Mouse (Mus musculus): Measurements from ENCODE around the gene Capn7. TPM values are rescaled to one million over a fixed set of nuclear protein-coding genes. Genes with fewer than 3 reads are reported as not detected.

The Capn7 gene
- total and polyA plus RNA-seq, 3 experiments: 27.9 to 45.0 (median 33.3) TPM

- DNase-seq (ENCODE audit: extremely low read depth): peak; percentile 63
- H3K4me3 ChIP-seq (replicated peaks in 1 of 3; ENCODE audit: low read depth in 2 of 3, low read length in 2 of 3, poor library complexity in 1 of 3): no peak overlapping the region
- H3K27me3 ChIP-seq (replicated peaks): no peaks in the 10 kb centered on the region
- TF ChIP-seq USF1 (IDR thresholded peaks at IDR 0.05; ENCODE audit: low read depth, low read length) (no peak), MXI1 (IDR thresholded peaks at IDR 0.05; ENCODE audit: low read depth, low read length) (0 out of 2 replicates have a peak, but pooled peaks have one; percentile 29), IRF4 (IDR thresholded peaks at IDR 0.05; ENCODE audit: low read depth, low read length) (0 out of 2 replicates have a peak, but pooled peaks have one; percentile 24), CHD2 (IDR thresholded peaks at IDR 0.05; ENCODE audit: low read length) (0 out of 2 replicates have a peak, but pooled peaks have one; percentile 21)
- no peaks in the 10 kb centered on the region for H3K79me2 ChIP-seq (replicated peaks; ENCODE audit: control insufficient read depth, extremely low read depth, insufficient read depth, poor library complexity, severe bottlenecking)
- H3K36me3 ChIP-seq (replicated peaks in 1 of 2; ENCODE audit: control insufficient read depth in 1 of 2, insufficient read depth in 1 of 2, low read length in 1 of 2): peaks cover 43 to 86% of the 10 kb centered on the region in 2 experiments
- dilution Hi-C loops (cut with MboI; ENCODE audit: extremely low pct_ligation_motif_present, extremely low pct_unique_long_range_greater_than_20kb, low sequenced_read_pairs): loop anchor here (25.0 kb wide), 1 partner anchor 94 kb away; no protein-coding TSS in a partner anchor
- H3K4me1 ChIP-seq (ENCODE audit: control insufficient read depth in 1 of 2, insufficient read depth in 2 of 2): peaks cover 0 to 18% of the 10 kb centered on the region in 2 experiments; a peak in 1 of 4 replicates
- in situ Hi-C loops (cut with MboI; ENCODE audit: low pct_ligation_motif_present, low pct_unique_long_range_greater_than_20kb, low sequenced_read_pairs): no loop called here
- no peak overlapping the region; the same call in 1 of the 2 replicates for H3K4me2 ChIP-seq (ENCODE audit: insufficient read depth, low read depth, poor library complexity, severe bottlenecking)
- H3K9ac ChIP-seq (ENCODE audit: insufficient read depth, low read depth): no peak overlapping the region
- peaks cover 3% of the 10 kb centered on the region for H3K9me3 ChIP-seq (replicated peaks; ENCODE audit: low read length)
- no peak overlapping the region for H3K27ac ChIP-seq (ENCODE audit: insufficient read depth, low read depth)
Measured at GRCm38 (mm10) chr14:31367951-31368350, 31.5 kb downstream of the Capn7 start.

- in situ Hi-C loops (cut with MboI; ENCODE audit: low pct_ligation_motif_present, low pct_unique_long_range_greater_than_20kb, low sequenced_read_pairs): no loop called here
Measured at GRCm38 (mm10) chr14:31369377-31369776, 32.9 kb downstream of the Capn7 start.

GRCm38 (mm10) chr14:31374390-31374789 is 38.0 kb downstream of the Capn7 start:
- peaks cover 0 to 55% of the 10 kb centered on the region in 2 experiments; a peak in 2 of 4 replicates for H3K4me1 ChIP-seq (ENCODE audit: control insufficient read depth in 1 of 2, insufficient read depth in 2 of 2)
- H3K9ac ChIP-seq (ENCODE audit: insufficient read depth, low read depth): no peak overlapping the region
- no peak overlapping the region for H3K4me2 ChIP-seq (ENCODE audit: insufficient read depth, low read depth, poor library complexity, severe bottlenecking)
- H3K79me2 ChIP-seq (replicated peaks; ENCODE audit: control insufficient read depth, extremely low read depth, insufficient read depth, poor library complexity, severe bottlenecking): no peaks in the 10 kb centered on the region
- no peak for DNase-seq (ENCODE audit: extremely low read depth)
- dilution Hi-C loops (cut with MboI; ENCODE audit: extremely low pct_ligation_motif_present, extremely low pct_unique_long_range_greater_than_20kb, low sequenced_read_pairs): loop anchor here (25.0 kb wide), 1 partner anchor 88 kb away; no protein-coding TSS in a partner anchor
- no peak for TF ChIP-seq BHLHE40 (IDR thresholded peaks at IDR 0.05; ENCODE audit: low read depth, low read length)
- TF ChIP-seq EP300 (IDR thresholded peaks at IDR 0.05; ENCODE audit: low read length): no peak
- TF ChIP-seq HCFC1 (IDR thresholded peaks at IDR 0.05; ENCODE audit: low read depth, low read length): no peak
- TF ChIP-seq USF2 (conservative IDR thresholded peaks at IDR 0.05; ENCODE audit: low read depth, low read length): no peak
- no peak for TF ChIP-seq ELF1 (IDR thresholded peaks at IDR 0.05; ENCODE audit: low read depth, low read length)
- no peak for TF ChIP-seq MAX (IDR thresholded peaks at IDR 0.05; ENCODE audit: low read length)
- TF ChIP-seq MEF2A (IDR thresholded peaks at IDR 0.05; ENCODE audit: borderline replicate concordance, low read depth, low read length): no peak
- no peak for TF ChIP-seq GABPA (IDR thresholded peaks at IDR 0.05; ENCODE audit: insufficient replicate concordance, low read depth, low read length)
- TF ChIP-seq JUND (conservative IDR thresholded peaks at IDR 0.05; ENCODE audit: low read depth, low read length): no peak
- TF ChIP-seq JUN (IDR thresholded peaks at IDR 0.05; ENCODE audit: insufficient read depth, low read depth, low read length): no peak
- no peak for TF ChIP-seq CHD1 (IDR thresholded peaks at IDR 0.05; ENCODE audit: low read depth, low read length)
- no peak for TF ChIP-seq SMC3 (IDR thresholded peaks at IDR 0.05; ENCODE audit: low read depth, low read length)
- TF ChIP-seq SIN3A (IDR thresholded peaks at IDR 0.05; ENCODE audit: low read length): no peak
- TF ChIP-seq ZKSCAN1 (IDR thresholded peaks at IDR 0.05; ENCODE audit: borderline replicate concordance, low read depth, low read length): no peak
- TF ChIP-seq MYC (IDR thresholded peaks at IDR 0.05; ENCODE audit: low read depth, low read length): no peak
- TF ChIP-seq CHD2 (IDR thresholded peaks at IDR 0.05; ENCODE audit: low read length): no peak
- TF ChIP-seq PAX5 (IDR thresholded peaks at IDR 0.05; ENCODE audit: low read length): no peak
- no peak overlapping the region for H3K4me3 ChIP-seq (replicated peaks in 1 of 3; ENCODE audit: low read depth in 2 of 3, low read length in 2 of 3, poor library complexity in 1 of 3)
- no peaks in the 10 kb centered on the region for H3K27me3 ChIP-seq (replicated peaks)
- no peak overlapping the region for H3K27ac ChIP-seq (ENCODE audit: insufficient read depth, low read depth)
- H3K36me3 ChIP-seq (replicated peaks in 1 of 2; ENCODE audit: control insufficient read depth in 1 of 2, insufficient read depth in 1 of 2, low read length in 1 of 2): peaks cover 83 to 98% of the 10 kb centered on the region in 2 experiments
- in situ Hi-C loops (cut with MboI; ENCODE audit: low pct_ligation_motif_present, low pct_unique_long_range_greater_than_20kb, low sequenced_read_pairs): no loop called here
- no peaks in the 10 kb centered on the region for H3K9me3 ChIP-seq (replicated peaks; ENCODE audit: low read length)

More at GRCm38 (mm10) chr14:31369377-31369776, 32.9 kb downstream of the Capn7 start:
- no peaks in the 10 kb centered on the region for H3K9me3 ChIP-seq (replicated peaks; ENCODE audit: low read length)
- H3K4me3 ChIP-seq (replicated peaks in 1 of 3; ENCODE audit: low read depth in 2 of 3, low read length in 2 of 3, poor library complexity in 1 of 3): no peak overlapping the region
- peaks cover 0 to 22% of the 10 kb centered on the region in 2 experiments; a peak in 1 of 4 replicates for H3K4me1 ChIP-seq (ENCODE audit: control insufficient read depth in 1 of 2, insufficient read depth in 2 of 2)
- no peak overlapping the region for H3K27ac ChIP-seq (ENCODE audit: insufficient read depth, low read depth)
- dilution Hi-C loops (cut with MboI; ENCODE audit: extremely low pct_ligation_motif_present, extremely low pct_unique_long_range_greater_than_20kb, low sequenced_read_pairs): loop anchor here (25.0 kb wide), 1 partner anchor 93 kb away; no protein-coding TSS in a partner anchor
- H3K79me2 ChIP-seq (replicated peaks; ENCODE audit: control insufficient read depth, extremely low read depth, insufficient read depth, poor library complexity, severe bottlenecking): no peaks in the 10 kb centered on the region
- H3K4me2 ChIP-seq (ENCODE audit: insufficient read depth, low read depth, poor library complexity, severe bottlenecking): no peak overlapping the region
- TF ChIP-seq USF2 (conservative IDR thresholded peaks at IDR 0.05; ENCODE audit: low read depth, low read length) (no peak), USF1 (IDR thresholded peaks at IDR 0.05; ENCODE audit: low read depth, low read length) (no peak), TCF12 (IDR thresholded peaks at IDR 0.05; ENCODE audit: low read depth, low read length) (no peak), CHD2 (IDR thresholded peaks at IDR 0.05; ENCODE audit: low read length) (no peak), ZMIZ1 (IDR thresholded peaks at IDR 0.05; ENCODE audit: low read depth, low read length) (no peak), HCFC1 (IDR thresholded peaks at IDR 0.05; ENCODE audit: low read depth, low read length) (no peak)
- DNase-seq (ENCODE audit: extremely low read depth): no peak
- no peaks in the 10 kb centered on the region for H3K27me3 ChIP-seq (replicated peaks)
- H3K36me3 ChIP-seq (replicated peaks in 1 of 2; ENCODE audit: control insufficient read depth in 1 of 2, insufficient read depth in 1 of 2, low read length in 1 of 2): peaks cover 48 to 87% of the 10 kb centered on the region in 2 experiments
- H3K9ac ChIP-seq (ENCODE audit: insufficient read depth, low read depth): no peak overlapping the region
